Mouse (Mus musculus) heart, postnatal 36 days (tissue): ENCODE results near the gene Srrm4. TPM values are rescaled to one million over a fixed set of nuclear protein-coding genes. Genes with fewer than 3 reads are reported as not detected.

Source experiments
- DNase-seq, 2 experiments: peaks; one replicate each; pipeline ENCODE4 v3.0.0; 2021 to 2022
- intact Hi-C: fragments of 180-260 bp; cut with DNase I; formaldehyde crosslinking; loops from one replicate; pipeline ENCODE4 v1.15.1; 2025
- total RNA-seq, 2 experiments: library from RNA; stranded (reverse); gene quantifications; 2 replicates each; pipeline ENCODE4 v1.2.3; 2021

Srrm4 gene
- total RNA-seq, 2 experiments from 2014 or later = 6.7 to 7.8 TPM

DNA sequence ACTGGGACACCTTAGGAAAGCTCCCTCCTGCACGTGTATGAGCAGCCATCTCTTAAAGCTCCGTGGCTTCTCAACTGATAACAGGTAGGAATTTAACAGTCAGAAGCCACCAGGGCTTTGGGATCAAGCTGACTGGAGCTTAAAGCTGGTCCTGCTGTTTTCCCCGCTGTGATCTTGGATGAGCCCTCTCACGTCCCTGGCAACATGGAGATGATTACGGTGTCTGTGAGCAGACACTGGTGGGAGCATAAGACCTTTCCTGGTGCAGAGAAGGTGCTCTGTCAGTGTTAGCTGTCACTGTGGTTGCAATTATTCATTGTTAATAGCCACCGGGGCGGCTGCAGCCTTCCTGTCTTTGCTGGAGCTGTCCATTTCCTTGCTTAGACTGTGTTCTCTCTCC is 97.2 kb downstream of the Srrm4 start:
- intact Hi-C loops = no loop called here
- DNase-seq = no peak

DNA sequence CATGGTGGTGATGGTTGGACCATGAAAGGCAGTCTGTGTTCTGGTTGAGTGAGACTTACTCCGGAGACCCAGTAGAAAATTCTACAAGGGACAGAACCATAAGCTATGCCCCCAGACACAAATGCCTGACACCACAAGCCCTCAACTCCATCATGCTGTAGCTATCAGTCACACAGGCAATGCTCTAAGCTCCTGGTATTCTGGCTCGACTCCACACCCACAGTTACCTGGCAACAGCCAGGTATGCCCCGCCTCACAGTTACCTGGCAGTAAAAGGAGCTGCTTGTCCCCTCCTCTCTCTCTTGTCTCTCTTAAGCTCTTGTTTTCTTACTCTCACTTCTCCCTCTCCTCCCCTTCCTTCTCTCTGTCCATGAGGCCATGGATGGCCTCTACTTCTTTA is 98.9 kb downstream of the Srrm4 start:
- intact Hi-C loops = no loop called here

DNA sequence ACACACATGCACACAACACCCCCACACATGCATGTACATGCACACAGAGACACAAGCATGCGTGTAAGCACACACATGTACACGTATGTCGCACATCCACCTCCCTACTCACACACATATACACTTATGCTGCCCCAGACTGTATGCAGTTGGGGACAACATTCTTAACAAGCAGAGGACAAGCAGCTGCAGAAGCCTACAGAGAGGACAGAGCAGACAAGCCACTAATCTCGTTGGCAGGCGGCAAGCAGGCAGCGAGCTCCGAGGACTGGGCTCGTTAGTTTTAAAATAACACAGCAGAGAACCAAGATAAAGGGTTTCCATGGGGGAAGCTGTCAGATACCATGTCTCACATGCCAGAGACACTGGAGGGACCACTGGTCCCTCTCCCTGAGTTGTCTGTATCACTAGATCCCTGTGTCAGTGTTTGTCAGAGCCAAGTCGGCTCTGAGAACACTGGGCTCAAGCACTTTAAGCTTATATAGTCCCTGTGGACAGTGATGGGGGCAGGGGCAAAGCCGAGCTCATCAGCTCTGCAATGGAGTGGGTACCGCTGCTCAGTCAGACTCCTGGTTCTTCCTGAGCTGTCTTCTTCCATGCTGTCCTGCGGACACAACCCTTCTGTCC is 99.7 kb downstream of the Srrm4 start:
- no peak for DNase-seq
- intact Hi-C loops = no loop called here

More for the DNA sequence above, 98.9 kb downstream of the Srrm4 start:
- DNase-seq = no peak

DNA sequence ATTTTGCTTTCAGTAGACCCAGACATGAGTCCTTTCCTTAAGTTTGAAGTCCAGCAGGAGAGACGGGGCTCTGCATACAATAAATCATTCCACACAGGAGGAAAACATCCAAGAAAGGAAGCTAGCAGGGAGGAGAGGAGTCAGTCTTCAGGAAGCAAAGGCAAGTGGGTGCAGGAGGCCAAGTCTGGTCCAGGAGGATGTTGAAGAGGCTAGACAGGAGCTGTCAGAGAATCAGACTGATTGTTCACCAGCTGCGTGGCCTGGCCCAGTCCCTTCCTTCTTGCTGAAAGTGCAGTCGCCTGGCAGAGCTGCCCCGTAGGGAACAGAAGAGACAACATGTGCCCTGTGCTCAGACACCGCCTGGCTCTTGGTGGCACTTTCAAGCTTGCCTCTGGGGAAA is 100.8 kb downstream of the Srrm4 start:
- DNase-seq = no peak
- intact Hi-C loops = no loop called here

DNA sequence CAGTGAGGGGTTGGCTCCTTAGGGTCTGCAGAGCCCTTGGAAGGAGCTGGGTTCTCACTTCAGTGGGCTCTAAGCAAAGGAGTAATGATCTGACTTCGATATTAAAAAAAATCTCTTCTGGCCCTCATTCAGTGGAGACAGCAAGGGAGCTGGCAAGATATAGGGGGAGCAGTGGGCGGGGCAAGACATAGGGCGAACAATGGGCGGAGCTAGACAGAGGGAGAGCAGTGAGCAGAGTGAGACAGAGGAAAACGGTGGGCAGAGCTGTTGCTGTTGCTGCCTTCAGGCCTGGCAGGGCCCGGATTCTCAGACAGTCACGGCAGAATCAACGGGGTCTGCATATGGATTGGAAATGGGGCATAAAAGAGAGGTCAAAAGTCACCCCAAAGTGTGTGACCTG is 102.0 kb downstream of the Srrm4 start:
- intact Hi-C loops = no loop called here

DNA sequence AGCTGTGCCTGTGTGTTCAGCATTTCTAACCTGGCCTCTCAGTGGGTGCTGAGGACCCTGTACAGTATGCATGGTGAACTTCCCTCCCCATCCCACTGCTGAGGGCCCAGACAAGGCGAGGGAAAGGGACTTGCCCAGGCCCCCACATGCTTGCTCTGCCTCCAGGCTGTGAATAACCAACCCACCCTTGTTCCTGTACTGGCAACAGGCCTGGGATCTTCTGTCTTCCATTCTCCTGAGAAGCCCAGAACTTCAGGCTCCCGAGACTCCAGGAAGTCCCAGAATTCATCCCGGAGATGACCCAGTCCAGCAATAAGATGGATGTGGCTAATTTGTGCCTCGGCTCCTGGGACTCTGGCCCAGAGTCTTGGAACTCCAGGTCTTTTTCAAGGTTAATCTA is 105.5 kb downstream of the Srrm4 start:
- intact Hi-C loops = no loop called here
- no peak for DNase-seq

More for the DNA sequence above, 102.0 kb downstream of the Srrm4 start:
- no peak for DNase-seq

DNA sequence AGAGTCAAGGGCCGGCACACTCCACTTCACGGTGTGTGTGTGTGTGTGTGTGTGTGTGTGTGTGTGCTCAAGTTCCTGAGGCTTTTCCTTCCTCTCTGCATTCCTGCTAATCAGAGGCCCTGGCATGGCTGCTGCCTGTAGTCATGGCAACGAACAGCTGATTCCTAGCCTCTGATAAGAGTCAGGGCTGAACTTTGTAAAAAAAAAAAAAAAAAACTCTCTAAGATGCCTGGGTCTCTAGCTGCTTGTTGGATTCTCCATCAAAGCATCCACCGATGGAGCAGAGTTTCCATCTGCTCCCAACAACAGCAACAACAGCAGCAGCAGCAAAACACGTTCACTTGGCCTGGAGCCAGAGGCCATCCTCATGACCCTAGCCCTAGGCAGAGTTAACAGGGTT is 106.5 kb downstream of the Srrm4 start:
- intact Hi-C loops = no loop called here
- peak; percentile 7 to 8 for DNase-seq

DNA sequence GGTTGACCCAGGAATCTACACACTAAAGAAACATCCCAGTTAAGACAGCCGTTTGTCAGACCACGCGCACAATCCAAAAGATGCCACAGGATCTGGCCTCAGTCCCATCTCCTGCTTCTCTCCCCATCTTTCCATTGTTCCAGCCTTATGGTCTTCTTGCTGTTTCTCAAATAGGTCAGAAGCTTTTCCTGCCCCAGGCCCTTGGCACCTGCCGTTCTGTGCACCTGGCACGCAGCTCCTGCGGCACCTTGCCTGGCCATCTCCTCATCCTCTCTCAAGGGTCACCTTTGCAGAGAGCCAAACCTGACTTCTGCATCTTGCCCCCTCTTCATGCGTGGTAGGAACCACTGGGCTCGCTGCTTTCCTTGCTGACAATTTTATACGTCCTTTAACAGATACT is 107.4 kb downstream of the Srrm4 start:
- DNase-seq = no peak
- intact Hi-C loops = no loop called here

DNA sequence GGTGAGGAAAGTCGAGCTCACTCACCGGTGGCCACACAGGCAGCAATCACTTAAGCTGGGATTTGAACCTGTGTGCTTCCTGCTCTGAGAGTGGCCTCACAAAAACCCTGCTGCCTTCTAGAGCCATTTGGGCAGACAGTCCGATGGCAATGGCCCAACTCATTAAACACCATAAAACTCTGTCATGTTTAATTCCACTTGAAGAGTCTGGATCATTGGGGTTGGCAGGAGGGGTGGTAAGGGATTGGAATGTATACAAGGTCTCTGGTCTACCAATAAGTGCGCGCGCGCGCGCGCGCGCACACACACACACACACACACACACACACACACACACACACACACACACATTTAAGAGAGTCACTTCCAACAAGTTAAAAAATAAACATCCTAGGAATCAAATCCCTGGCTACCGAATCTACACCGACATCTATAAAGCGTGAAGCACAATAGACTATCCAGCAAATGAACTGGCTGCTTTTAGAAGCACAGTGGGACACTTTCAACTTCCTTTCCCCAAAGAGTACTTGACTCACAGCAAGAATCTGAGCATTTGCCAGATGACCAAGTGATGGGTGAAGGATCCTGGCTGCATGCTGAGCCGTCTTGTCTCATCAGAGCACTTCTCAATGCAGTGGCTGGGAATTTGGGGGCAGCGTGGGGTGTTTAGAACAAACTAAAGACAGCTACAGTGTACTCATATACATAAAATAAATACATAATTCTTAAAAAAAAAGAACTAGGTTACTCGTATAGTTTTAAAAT is 112.8 kb downstream of the Srrm4 start:
- no peak for DNase-seq
- intact Hi-C loops = no loop called here

DNA sequence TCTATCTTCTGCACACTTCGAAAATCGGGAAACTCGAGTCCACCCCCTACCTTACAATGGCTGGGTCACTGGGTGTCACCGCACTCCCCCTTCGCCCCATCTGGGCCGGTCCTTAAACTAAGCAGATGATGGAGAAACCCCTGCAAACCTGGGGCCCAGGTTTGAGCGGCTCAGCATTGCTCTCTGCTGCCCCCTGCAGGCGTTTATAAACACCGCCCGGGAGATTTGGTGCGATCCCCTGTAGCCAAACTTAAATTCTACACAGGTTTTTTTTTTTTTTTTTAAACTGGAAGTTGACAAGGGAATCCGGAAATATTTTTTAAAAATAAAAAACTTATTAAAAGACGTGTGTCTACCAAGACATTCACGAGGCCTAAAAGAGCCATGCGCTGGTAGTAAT is 115.6 kb downstream of the Srrm4 start:
- intact Hi-C loops = loop anchor here (1.0 to 2.0 kb wide), 3 partner anchors 90 to 353 kb away; no protein-coding TSS in a partner anchor
- DNase-seq = peak; percentile 21 to 51

DNA sequence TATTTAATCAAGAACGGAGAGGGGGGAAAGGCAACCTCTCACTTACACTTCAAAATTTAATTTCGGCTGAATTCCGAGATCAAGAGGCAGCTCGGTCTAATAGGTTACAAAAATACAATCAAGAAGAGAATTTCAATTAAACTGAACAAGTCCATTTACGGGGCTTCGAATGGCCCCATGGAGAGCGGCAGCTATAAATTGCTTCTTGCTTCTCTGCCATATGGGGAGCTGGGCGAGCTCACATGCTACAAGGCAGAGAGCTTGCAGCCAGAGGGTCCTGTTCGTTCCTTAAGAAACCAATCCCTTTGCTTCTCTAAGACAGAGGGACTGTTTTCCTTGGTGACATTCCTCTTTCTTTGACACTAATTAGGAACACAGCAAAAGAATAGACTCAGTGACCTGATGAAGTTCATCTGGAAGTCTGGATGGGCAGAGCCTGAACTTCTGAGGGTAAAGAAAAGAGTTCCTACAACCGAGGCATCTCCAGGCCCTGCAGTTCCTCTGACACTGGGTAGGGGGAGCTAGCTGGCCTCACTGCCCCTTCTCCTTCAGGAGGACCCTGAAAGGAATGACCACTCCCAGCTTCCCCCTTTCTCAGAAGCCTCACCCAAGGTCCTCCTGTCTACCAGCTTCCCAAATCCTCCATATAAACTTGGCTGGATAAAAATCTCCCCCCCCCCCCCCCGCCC is 130.1 kb downstream of the Srrm4 start:
- DNase-seq = no peak
- intact Hi-C loops = no loop called here

DNA sequence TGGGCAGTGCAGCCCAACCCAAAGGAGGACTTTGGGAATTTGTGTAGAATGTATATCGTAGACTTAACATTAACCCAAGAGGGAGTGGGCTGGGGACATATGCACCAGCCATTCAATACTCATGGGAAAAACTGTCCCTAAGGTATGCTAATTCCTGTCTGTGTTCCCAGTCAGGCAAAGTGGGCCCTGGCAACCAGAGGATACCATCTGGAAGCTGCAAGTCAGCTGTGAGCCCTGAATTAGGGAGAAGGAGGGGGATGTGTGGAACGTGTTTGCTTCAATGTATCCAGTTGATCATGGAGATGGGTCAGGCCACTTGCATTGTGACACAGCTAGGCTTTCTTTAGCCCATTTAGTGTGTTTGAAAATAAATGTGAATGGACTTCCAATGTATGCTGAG is 131.6 kb downstream of the Srrm4 start:
- intact Hi-C loops = no loop called here
- no peak for DNase-seq

DNA sequence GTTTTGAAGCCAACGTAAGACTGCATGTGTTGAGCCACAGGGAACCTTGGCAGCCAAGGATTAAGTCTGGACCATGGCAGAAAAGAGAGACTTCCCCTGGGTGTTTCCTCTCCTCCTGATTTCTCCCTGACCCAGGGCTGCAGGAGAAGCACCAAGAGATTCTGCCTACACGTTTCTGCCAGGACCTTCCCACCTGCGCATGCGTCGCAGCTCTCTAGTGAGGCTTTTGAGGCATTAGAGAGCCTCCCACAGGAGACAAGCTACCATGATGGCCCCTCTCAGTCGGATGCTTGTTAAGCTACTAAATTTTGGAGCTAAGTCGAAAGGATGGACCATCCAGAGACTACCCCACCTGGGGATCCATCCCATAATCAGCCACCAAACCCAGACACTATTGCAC is 133.8 kb downstream of the Srrm4 start:
- no peak for DNase-seq
- intact Hi-C loops = no loop called here

DNA sequence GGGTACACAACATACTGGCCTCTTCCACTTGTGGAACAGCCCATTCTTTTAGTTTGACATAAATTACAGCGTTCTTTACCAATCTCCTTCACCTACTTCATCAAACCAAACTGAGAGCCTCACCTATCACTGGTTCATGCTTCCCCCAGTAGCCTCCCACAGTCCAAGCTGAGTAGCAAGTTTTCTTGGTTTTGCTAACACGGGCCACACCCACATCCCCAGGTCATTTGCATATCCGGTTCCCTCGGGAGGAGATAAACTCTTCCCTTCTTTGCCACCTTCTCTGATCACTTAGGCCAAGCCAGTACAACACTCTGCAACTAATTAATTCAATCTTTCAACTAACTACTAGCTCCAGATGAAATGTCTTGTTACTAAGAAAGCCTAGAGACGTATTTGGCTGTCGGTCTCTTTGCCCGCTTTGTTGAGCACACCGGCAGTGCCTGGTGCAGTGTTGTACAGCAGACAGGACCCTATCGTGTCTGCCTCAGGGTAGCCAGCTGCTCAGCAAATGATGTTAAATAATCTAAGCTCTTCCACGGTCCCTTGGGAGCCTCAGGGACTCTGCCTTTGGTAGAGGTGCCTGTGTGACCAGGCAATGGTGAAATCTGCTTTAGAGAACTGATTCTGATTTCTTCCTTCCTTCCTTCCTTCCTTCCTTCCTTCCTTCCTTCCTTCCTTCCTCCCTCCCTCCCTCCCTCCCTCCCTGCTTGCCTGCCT is 134.7 kb downstream of the Srrm4 start:
- no peak for DNase-seq
- intact Hi-C loops = no loop called here

DNA sequence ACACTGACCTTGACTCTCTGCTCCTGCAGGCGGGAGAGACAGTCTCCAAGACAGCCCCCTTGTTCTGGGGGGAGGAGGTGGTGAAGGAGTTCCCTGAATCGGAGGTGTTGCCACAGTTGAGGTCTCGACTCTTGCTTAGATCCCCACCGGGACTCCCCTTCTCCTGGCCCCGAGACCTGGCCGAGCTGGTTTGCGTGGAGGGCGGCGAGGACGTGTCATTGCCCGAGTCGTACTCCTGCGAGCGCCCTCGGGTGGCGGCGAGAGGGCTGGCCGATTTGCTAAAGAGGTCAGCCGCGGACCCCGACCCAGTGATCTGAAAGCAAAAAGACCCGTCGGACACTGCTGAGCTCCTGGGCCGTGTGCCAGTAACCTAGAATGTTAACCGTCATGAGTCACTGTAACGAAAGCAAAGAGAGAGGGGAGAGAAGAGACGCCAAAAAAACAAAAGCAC is 138.2 kb downstream of the Srrm4 start:
- peak; percentile 72 to 74 for DNase-seq
- intact Hi-C loops = loop anchor here (1.0 kb wide), 1 partner anchor 67 kb away; no protein-coding TSS in a partner anchor

DNA sequence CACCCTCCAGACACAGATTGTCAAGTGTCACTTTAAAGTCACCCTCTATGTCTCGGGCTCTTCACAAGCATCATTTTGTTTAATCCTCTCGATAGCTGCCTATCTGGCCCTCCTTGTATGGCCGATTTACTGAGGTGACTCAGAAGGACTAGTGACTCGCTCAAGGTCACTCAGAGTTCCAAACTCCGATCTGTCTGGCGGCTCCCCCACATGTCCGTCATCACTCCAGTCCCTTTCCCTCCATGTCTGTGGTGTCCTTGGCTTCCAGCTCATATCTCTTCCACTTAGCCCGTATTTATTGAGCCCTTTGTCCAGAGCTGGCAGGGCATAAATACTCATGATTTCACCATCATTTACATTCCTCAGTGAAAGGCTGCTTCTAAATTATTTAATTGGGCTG is 140.7 kb downstream of the Srrm4 start:
- DNase-seq = peak; percentile 22 to 27
- intact Hi-C loops = no loop called here

DNA sequence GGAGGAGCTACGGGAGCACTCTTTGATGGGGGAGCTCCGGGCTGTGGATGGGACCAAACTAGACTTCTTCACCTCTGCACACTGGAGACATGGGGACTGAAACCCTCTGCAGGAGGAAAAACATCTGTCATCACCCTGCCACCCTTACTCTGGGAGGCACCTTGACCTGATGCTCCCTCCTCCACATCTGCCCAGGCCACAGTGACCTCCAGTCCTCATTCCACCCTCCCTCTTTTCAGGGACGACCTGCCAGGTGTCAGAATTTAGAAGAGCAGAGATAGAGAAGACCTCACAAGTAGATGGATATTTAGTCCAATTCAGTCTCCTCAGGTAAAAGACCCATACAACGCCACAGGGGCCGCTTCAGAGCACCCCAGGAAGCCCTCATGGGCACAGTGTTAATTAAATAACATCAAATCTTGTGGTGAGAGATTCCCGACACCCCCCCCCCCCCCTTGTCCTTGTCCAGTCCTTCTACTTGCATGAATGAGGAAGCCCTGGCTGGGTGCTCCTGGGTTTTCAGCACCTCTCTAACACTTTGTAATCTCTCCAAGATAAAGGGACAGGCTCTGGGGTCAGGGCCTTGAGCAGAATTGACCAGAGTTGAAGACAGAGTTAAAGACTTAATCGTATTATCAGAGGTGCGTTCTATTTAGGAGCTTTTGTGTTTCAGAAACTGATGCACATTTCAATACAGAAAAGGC is 141.9 kb downstream of the Srrm4 start:
- intact Hi-C loops = loop anchor here (2.0 kb wide), 1 partner anchor 27 kb away; the partner anchor contains the start of gene Hspb8
- DNase-seq = peak in 1 of 2 experiments; percentile 33

DNA sequence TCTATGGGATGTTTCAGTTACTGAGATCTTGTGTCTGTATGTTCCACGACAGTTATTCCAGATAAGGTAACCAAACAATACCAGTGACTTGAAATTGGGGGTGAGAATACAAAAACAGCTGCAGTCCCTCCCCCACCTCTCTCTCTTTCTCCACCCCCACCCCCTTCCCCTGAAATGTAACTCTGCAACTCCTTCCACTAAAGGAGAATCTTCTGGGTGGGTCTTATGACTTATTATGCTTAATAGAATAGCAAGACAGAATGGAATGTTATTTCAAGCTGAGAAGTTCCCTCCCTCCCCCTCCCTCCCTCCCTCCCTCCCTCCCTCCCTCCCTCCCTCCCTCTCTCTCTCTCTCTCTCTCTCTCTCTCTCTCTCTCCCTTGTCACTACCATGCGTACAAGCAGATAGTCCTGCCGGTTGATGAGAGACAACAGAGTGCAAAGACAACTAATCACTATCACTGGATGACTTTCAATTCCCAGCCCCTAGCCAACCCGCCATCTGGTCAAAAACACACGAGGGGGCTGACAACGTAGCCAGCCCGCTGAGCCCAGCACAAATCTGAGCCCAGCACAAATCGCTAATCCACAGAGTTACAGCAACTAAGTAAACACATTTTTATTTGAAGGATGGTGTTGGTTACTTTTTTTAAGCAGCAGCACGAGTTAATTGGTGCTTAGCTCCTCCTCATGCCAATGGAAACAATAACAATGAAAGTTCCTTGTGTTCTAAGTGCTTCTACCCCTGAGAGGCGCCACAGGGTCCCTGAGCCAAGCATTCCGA is 143.0 kb downstream of the Srrm4 start:
- intact Hi-C loops = loop anchor here (2.0 kb wide), 1 partner anchor 26 kb away; the partner anchor contains the start of gene Hspb8

DNA sequence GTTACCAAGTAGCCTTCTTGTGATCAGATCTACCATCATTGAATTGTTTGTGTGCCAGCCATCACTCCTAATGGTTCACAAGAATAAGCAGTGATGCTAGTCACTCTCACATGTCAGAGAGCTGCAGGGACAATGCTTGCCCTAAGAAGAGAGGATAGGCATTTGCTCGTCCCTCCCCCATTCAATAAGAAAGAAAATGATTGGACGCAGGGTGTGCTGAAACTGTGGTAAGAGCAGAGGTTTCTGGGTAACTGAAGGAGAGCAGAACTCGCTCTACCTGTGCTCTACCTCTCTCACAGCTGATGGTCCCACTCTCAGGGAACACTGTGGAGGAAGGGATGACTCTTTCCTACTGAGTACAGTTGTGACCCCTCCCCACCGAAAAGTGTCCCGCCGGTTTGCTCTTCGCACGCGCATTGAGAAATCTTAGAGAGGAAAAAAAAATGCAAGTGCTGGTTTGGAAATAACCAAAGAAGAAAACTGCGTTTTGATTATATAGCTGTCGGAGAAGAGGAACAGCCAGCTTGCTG is 143.7 kb downstream of the Srrm4 start:
- no peak for DNase-seq
- intact Hi-C loops = loop anchor here (2.0 kb wide), 1 partner anchor 25 kb away; the partner anchor contains the start of gene Hspb8

More for the DNA sequence above, 143.0 kb downstream of the Srrm4 start:
- DNase-seq = no peak
